Mouse (Mus musculus) intestine, postnatal 0 days (tissue): ENCODE measurements around the gene Rexo5. TPM values are rescaled to one million over a fixed set of nuclear protein-coding genes. Genes with fewer than 3 reads are reported as not detected.

Experiments
- ATAC-seq: fragments of 200-750 bp; cut with Nextera tagmentation; 2 replicates; pipeline ENCODE4 v1.8.0; 2017; ENCODE audit warnings: mild to moderate bottlenecking, moderate TSS enrichment, moderate library complexity
- H3K27ac ChIP-seq: fragments of 300-500 bp; sonication (generic); 2 replicates; pipeline ENCODE4 v1.5.1; 2014; ENCODE audit warnings: mild to moderate bottlenecking, low read depth, low read length, moderate library complexity
- H3K27me3 ChIP-seq: fragments of 300-500 bp; sonication (generic); replicated peaks from 2 replicates; pipeline ENCODE4 v1.6.1; 2014; ENCODE audit warnings: low read length, mixed read lengths; ENCODE audit not compliant: control insufficient read depth, insufficient read depth
- H3K36me3 ChIP-seq: fragments of 300-500 bp; sonication (generic); 2 replicates; pipeline ENCODE4 v1.6.1; 2014; ENCODE audit warnings: mild to moderate bottlenecking, moderate library complexity; ENCODE audit not compliant: control insufficient read depth, insufficient read depth
- H3K4me1 ChIP-seq: fragments of 300-500 bp; sonication (generic); replicated peaks from 2 replicates; pipeline ENCODE4 v1.6.1; 2014; ENCODE audit warnings: antibody characterized with exemption, low read length, mixed read lengths; ENCODE audit not compliant: control insufficient read depth, insufficient read depth
- H3K4me2 ChIP-seq: fragments of 300-500 bp; sonication (generic); replicated peaks from 2 replicates; pipeline ENCODE4 v1.6.1; 2014; ENCODE audit warnings: low read depth, mild to moderate bottlenecking, moderate library complexity
- H3K4me3 ChIP-seq: fragments of 300-500 bp; sonication (generic); 2 replicates; pipeline ENCODE4 v1.5.1; 2014; ENCODE audit warnings: low read depth, low read length
- H3K9ac ChIP-seq: fragments of 300-500 bp; sonication (generic); 2 replicates; pipeline ENCODE4 v1.6.1; 2014; ENCODE audit warnings: mild to moderate bottlenecking, low read depth, low read length
- H3K9me3 ChIP-seq: fragments of 300-500 bp; sonication (generic); 2 replicates; pipeline ENCODE4 v1.6.1; 2016; ENCODE audit warnings: mixed run types; ENCODE audit not compliant: control insufficient read depth
- CTCF ChIP-seq: sonication (generic); IDR thresholded peaks from 2 replicates; pipeline ENCODE4 v1.5.1; 2016; ENCODE audit warnings: low read depth, mild to moderate bottlenecking, control low read depth, antibody characterized with exemption, moderate library complexity
- WGBS: fragments of 180-500 bp; shearing (Covaris S2); extraction: QIAGEN DNeasy Blood & Tissue Kit; methylation state at CpG from one replicate; pipeline ENCODE4 v1.1.7; 2014; 5-methylcytosine and 5-hydroxymethylcytosine counted together
- polyA plus RNA-seq: library from polyadenylated mRNA; unstranded; fragments of >200 nt; fragmentation: Nextera tagmentation; extraction: Ambion mirVana; gene quantifications from 2 replicates; pipeline ENCODE4 v1.2.1, GENCODE M21; 2015

Rexo5 gene
- polyA plus RNA-seq, 1 experiment from 2014 or later, result 4.1 TPM

GRCm38 (mm10) chr7:119897521-119898109 is 103.8 kb downstream of the Rexo5 start:
- H3K4me2 ChIP-seq, result no peak overlapping the region
- no peak for ATAC-seq
- H3K4me3 ChIP-seq, result no peak overlapping the region
- no peaks in the 10 kb centered on the region for H3K36me3 ChIP-seq
- no peaks in the 10 kb centered on the region for H3K9me3 ChIP-seq
- no peak overlapping the region for H3K9ac ChIP-seq
- no peak overlapping the region for H3K27ac ChIP-seq
- 87% methylated on average over 8 of the region's 8 CpGs for WGBS
- no peak for TF ChIP-seq CTCF
- no peaks in the 10 kb centered on the region for H3K27me3 ChIP-seq
- 0 out of 2 replicates have a peak, but pooled peaks cover 6% of the 10 kb centered on the region for H3K4me1 ChIP-seq

- Histone ChIP-seq H3K4me1 (0 out of 2 replicates have a peak, but pooled peaks cover 6% of the 10 kb centered on the region), H3K9ac (no peak overlapping the region), H3K4me2 (no peak overlapping the region), H3K27ac (no peak overlapping the region), H3K4me3 (no peak overlapping the region), H3K9me3 (no peaks in the 10 kb centered on the region), H3K27me3 (no peaks in the 10 kb centered on the region), H3K36me3 (no peaks in the 10 kb centered on the region)
- TF ChIP-seq CTCF, result no peak
- 55% methylated on average over 1 of the region's 1 CpGs for WGBS
- ATAC-seq, result no peak
These were observed 104.5 kb downstream of the Rexo5 start for GRCm38 (mm10) chr7:119898247-119898856.

Other genes with a start within 250 kb of the Rexo5 start
- gene Acsm2, start 239.7 kb upstream of the Rexo5 start, polyA plus RNA-seq, result not detected in 2 replicates
- not detected in 2 replicates for gene Acsm1, start 187.0 kb upstream of the Rexo5 start, polyA plus RNA-seq
- not detected in 2 replicates for gene Acsm4, start 104.0 kb upstream of the Rexo5 start, polyA plus RNA-seq
- 23.2 and 23.8 TPM in 2 replicates for gene Thumpd1, start 73.2 kb upstream of the Rexo5 start, polyA plus RNA-seq
- gene Acsm3, start 33.1 kb upstream of the Rexo5 start, polyA plus RNA-seq, result 0.80 and 0.94 TPM in 2 replicates
- gene Eri2, start 52 bp downstream of the Rexo5 start, polyA plus RNA-seq, result 4.2 and 5.0 TPM in 2 replicates
- 11.8 and 12.5 TPM in 2 replicates for gene Lyrm1, start 101.9 kb downstream of the Rexo5 start, polyA plus RNA-seq
- 11.9 and 15.8 TPM in 2 replicates for gene Dcun1d3, start 102.3 kb downstream of the Rexo5 start, polyA plus RNA-seq